Mouse (Mus musculus) liver, postnatal 0 days (tissue): ENCODE data around the gene Fcrl1. TPM values are rescaled to one million over a fixed set of nuclear protein-coding genes. Genes with fewer than 3 reads are reported as not detected.

ENCODE experiments used
- ATAC-seq: fragments of 200-750 bp; cut with Nextera tagmentation; 2 replicates; pipeline ENCODE4 v1.8.0; 2017; ENCODE audit warnings: mild to moderate bottlenecking, moderate library complexity
- DNase-seq: peaks from one replicate; pipeline ENCODE4 v3.0.0-alpha.2; 2016
- H3K27ac ChIP-seq: fragments of 300-500 bp; sonication (generic); 2 replicates; pipeline ENCODE4 v1.5.1; 2014; ENCODE audit warnings: antibody characterized with exemption, moderate library complexity, mild to moderate bottlenecking, low read depth
- H3K27me3 ChIP-seq: fragments of 300-500 bp; sonication (generic); 2 replicates; pipeline ENCODE4 v1.6.1; 2014; ENCODE audit warnings: low read length, control low read depth, mixed read lengths; ENCODE audit not compliant: insufficient read depth
- H3K36me3 ChIP-seq: fragments of 300-500 bp; sonication (generic); replicated peaks from 2 replicates; pipeline ENCODE4 v1.6.1; 2014; ENCODE audit warnings: mild to moderate bottlenecking, control low read depth, low read length, moderate library complexity, mixed read lengths; ENCODE audit not compliant: insufficient read depth
- H3K4me1 ChIP-seq: fragments of 300-500 bp; sonication (generic); 2 replicates; pipeline ENCODE4 v1.6.1; 2014; ENCODE audit warnings: antibody characterized with exemption, mild to moderate bottlenecking, control low read depth; ENCODE audit not compliant: insufficient read depth
- H3K4me2 ChIP-seq: fragments of 300-500 bp; sonication (generic); 2 replicates; pipeline ENCODE4 v1.6.1; 2014; ENCODE audit warnings: low read depth, mild to moderate bottlenecking, low read length, moderate library complexity, mixed read lengths
- H3K4me3 ChIP-seq: fragments of 300-500 bp; sonication (generic); 2 replicates; pipeline ENCODE4 v1.5.1; 2014; ENCODE audit warnings: low read depth, low read length
- H3K9ac ChIP-seq: fragments of 300-500 bp; sonication (generic); replicated peaks from 2 replicates; pipeline ENCODE4 v1.6.1; 2014; ENCODE audit warnings: mild to moderate bottlenecking, moderate library complexity
- H3K9me3 ChIP-seq: fragments of 300-500 bp; sonication (generic); 2 replicates; pipeline ENCODE4 v1.6.1; 2016; ENCODE audit warnings: mild to moderate bottlenecking, control low read depth, low read length, mixed read lengths
- CTCF ChIP-seq: sonication (generic); IDR thresholded peaks from 2 replicates; pipeline ENCODE4 v1.5.1; 2016; ENCODE audit warnings: antibody characterized with exemption, low read depth
- EP300 ChIP-seq: IDR thresholded peaks from 2 replicates; pipeline ENCODE4 v1.6.1; 2016; ENCODE audit warnings: antibody characterized with exemption, low read depth, mild to moderate bottlenecking
- WGBS: fragments of 180-500 bp; shearing (Covaris S2); extraction: QIAGEN DNeasy Blood & Tissue Kit; methylation state at CpG from one replicate; pipeline ENCODE4 v1.1.7; 2014; ENCODE audit not compliant: insufficient replicate concordance; 5-methylcytosine and 5-hydroxymethylcytosine counted together
- polyA plus RNA-seq: library from polyadenylated mRNA; unstranded; fragments of >200 nt; fragmentation: Nextera tagmentation; extraction: Ambion mirVana; gene quantifications from 2 replicates; pipeline ENCODE4 v1.2.1, GENCODE M21; 2015

Fcrl1 gene
- polyA plus RNA-seq, 1 experiment from 2014 or later: 0.95 TPM

GRCm38 (mm10) chr3:87422386-87422910, 46.3 kb downstream of the Fcrl1 start:
- WGBS: 81% methylated on average over 4 of the region's 4 CpGs
- Histone ChIP-seq H3K27ac (no peak overlapping the region), H3K9me3 (no peaks in the 10 kb centered on the region), H3K4me2 (no peak overlapping the region), H3K4me1 (no peaks in the 10 kb centered on the region), H3K36me3 (no peaks in the 10 kb centered on the region), H3K4me3 (no peak overlapping the region), H3K27me3 (no peaks in the 10 kb centered on the region), H3K9ac (no peak overlapping the region)
- TF ChIP-seq CTCF (peak; percentile 30; the same call in 1 of the 2 replicates), EP300 (no peak)
- ATAC-seq (no peak), DNase-seq (no peak)

- no peak within 1 kb of the TSS for H3K4me3 ChIP-seq
- H3K27me3 ChIP-seq: no peaks in the 10 kb centered on the region
- H3K4me1 ChIP-seq: no peaks in the 10 kb centered on the region
- 65% methylated on average over 5 of the region's 5 CpGs for WGBS
- H3K36me3 ChIP-seq: no peaks in the 10 kb centered on the region
- no peak within 1 kb of the TSS for H3K4me2 ChIP-seq
- H3K9me3 ChIP-seq: no peaks in the 10 kb centered on the region
- no peak within 1 kb of the TSS for H3K27ac ChIP-seq
- no peak for DNase-seq
- TF ChIP-seq EP300: no peak
- no peak for TF ChIP-seq CTCF
- no peak for ATAC-seq
- no peak within 1 kb of the TSS for H3K9ac ChIP-seq
Observed at GRCm38 (mm10) chr3:87435479-87435878, 59.3 kb downstream of the Fcrl1 start, which contains the start of gene Fcrl5. Fcrl5 (plus strand) TSS chr3:87435773.

DNA sequence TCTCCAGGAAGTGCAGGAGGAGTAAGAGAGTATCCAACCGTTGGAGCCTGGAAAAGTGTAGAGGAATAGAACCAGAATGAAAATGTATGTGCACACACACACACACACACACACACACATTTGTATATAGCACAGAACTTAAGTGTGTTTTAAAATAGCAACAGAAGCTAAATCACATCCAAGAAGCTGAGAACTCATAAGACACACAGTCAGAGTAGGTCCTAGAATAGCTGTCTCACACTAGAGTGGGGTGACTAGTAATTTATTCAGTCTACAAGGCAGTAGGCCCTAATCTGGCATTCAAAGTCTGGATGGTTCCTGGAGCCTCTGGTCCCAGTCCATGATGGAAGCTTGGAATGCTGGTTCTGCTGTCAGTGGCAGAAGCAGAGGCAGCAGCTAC, 64.4 kb downstream of the Fcrl1 start:
- H3K9me3 ChIP-seq: no peaks in the 10 kb centered on the region
- TF ChIP-seq CTCF (no peak), EP300 (no peak)
- WGBS: 41% methylated on average over 1 of the region's 1 CpGs
- no peaks in the 10 kb centered on the region for H3K27me3 ChIP-seq
- no peak overlapping the region for H3K4me2 ChIP-seq
- no peaks in the 10 kb centered on the region for H3K4me1 ChIP-seq
- H3K9ac ChIP-seq: no peak overlapping the region
- H3K36me3 ChIP-seq: no peaks in the 10 kb centered on the region
- no peak overlapping the region for H3K4me3 ChIP-seq
- DNase-seq (no peak), ATAC-seq (no peak)
- no peak overlapping the region for H3K27ac ChIP-seq

DNA sequence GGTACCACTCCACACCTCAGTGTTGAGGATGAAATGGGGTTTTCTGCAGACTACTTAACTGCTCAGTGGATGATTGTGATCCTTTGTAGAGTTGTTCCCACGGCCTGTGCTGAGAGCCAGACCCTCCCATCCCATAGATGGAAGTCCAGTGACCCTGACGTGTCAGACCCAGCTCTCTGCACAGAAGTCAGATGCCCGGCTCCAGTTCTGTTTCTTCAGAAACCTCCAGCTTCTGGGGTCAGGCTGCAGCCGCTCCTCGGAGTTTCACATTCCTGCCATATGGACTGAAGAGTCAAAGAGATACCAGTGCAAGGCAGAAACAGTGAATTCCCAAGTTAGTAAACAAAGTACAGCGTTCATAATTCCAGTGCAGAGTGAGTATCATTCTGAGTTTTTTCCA, 67.8 kb downstream of the Fcrl1 start:
- TF ChIP-seq CTCF (no peak), EP300 (no peak)
- Histone ChIP-seq H3K9ac (no peak overlapping the region), H3K4me2 (no peak overlapping the region), H3K36me3 (no peaks in the 10 kb centered on the region), H3K4me3 (no peak overlapping the region), H3K27ac (no peak overlapping the region), H3K9me3 (no peaks in the 10 kb centered on the region), H3K27me3 (no peaks in the 10 kb centered on the region), H3K4me1 (no peaks in the 10 kb centered on the region)
- ATAC-seq (no peak), DNase-seq (no peak)
- WGBS: 69% methylated on average over 6 of the region's 6 CpGs

Other genes starting within 250 kb of the Fcrl1 start
- gene Kirrel, start 201.6 kb upstream of the Fcrl1 start, polyA plus RNA-seq: 0.67 and 0.73 TPM in 2 replicates
- gene Fcrls, start 112.6 kb upstream of the Fcrl1 start, polyA plus RNA-seq: 0.16 and 0.17 TPM in 2 replicates
- gene Cd5l, start 18.5 kb upstream of the Fcrl1 start, polyA plus RNA-seq: 64.4 and 70.9 TPM in 2 replicates
- not detected in 2 replicates for gene Fcrl5, start 59.4 kb downstream of the Fcrl1 start, polyA plus RNA-seq
- 3.6 and 3.9 TPM in 2 replicates for gene Etv3, start 149.0 kb downstream of the Fcrl1 start, polyA plus RNA-seq
- gene Arhgef11, start 241.2 kb downstream of the Fcrl1 start, polyA plus RNA-seq: 2.3 and 2.8 TPM in 2 replicates